Comparison of ENCODE assay signal across 8 mouse cellular contexts in genomic region chr1:89069479-89070102, GRCm38 (mm10). TPM values are rescaled to one million over a fixed set of nuclear protein-coding genes. Genes with fewer than 3 reads are reported as not detected.
DNase-seq lines count a peak whose midpoint lies in the region; ATAC-seq and TF ChIP-seq lines count a peak whose summit lies in the region.

No protein-coding gene starts in this region.

- H3K36me3 ChIP-seq in spleen, adult 2 months (ENCODE audit: control insufficient read depth, insufficient read depth, low read length), result no peaks in the 10 kb centered on the region
- no peaks in the 10 kb centered on the region for H3K36me3 ChIP-seq in hindbrain, postnatal 0 days (ENCODE audit: insufficient read depth, low read length)
- H3K36me3 ChIP-seq in lung, embryonic 14.5 days (ENCODE audit: insufficient read depth), result no peaks in the 10 kb centered on the region
- H3K36me3 ChIP-seq in neural tube, embryonic 15.5 days, result no peaks in the 10 kb centered on the region

- H3K9me3 ChIP-seq in hindbrain, postnatal 0 days (ENCODE audit: low read length), result no peaks in the 10 kb centered on the region
- no peaks in the 10 kb centered on the region for H3K9me3 ChIP-seq in lung, embryonic 14.5 days (ENCODE audit: low read depth, low read length)
- no peaks in the 10 kb centered on the region for H3K9me3 ChIP-seq in neural tube, embryonic 15.5 days (replicated peaks)

- 0 out of 2 replicates have a peak, but pooled peaks have one; percentile 3 for ATAC-seq in hindbrain, postnatal 0 days
- peak; percentile 36 for ATAC-seq in lung, embryonic 14.5 days (ENCODE audit: insufficient read depth)
- ATAC-seq in neural tube, embryonic 15.5 days (ENCODE audit: low FRiP score), result peak; percentile 48
- no peak for ATAC-seq in erythroid progenitor cell, adult 5-6 weeks (replicated peaks; ENCODE audit: low FRiP score, poor library complexity, severe bottlenecking)

- H3K4me1 ChIP-seq in spleen, adult 2 months (ENCODE audit: control insufficient read depth, insufficient read depth, insufficient read length), result no peaks in the 10 kb centered on the region; the same call in 1 of the 2 replicates
- peaks cover 8% of the 10 kb centered on the region for H3K4me1 ChIP-seq in bone marrow macrophage, adult 2 months (ENCODE audit: control insufficient read depth, insufficient read depth, low read length)
- H3K4me1 ChIP-seq in hindbrain, postnatal 0 days (ENCODE audit: insufficient read depth, low read length), result peaks cover 12% of the 10 kb centered on the region; the same call in 1 of the 2 replicates
- peaks cover 14% of the 10 kb centered on the region for H3K4me1 ChIP-seq in lung, embryonic 14.5 days (ENCODE audit: insufficient read depth)
- H3K4me1 ChIP-seq in neural tube, embryonic 15.5 days, result peaks cover 46% of the 10 kb centered on the region

- DNase-seq in spleen, adult 2 months (ENCODE audit: low read depth in 1 of 2, low spot score in 2 of 2), result peak in 1 of 2 experiments; percentile 21
- no peak for DNase-seq in spleen, postnatal 14 days (ENCODE audit: low spot score in 2 of 2)
- DNase-seq in gastrocnemius, adult 8-10 months (ENCODE audit: low spot score in 2 of 2), result peak; percentile 11 to 28
- peak; percentile 65 for DNase-seq in hindbrain, postnatal 0 days (ENCODE audit: low spot score)
- DNase-seq in lung, embryonic 14.5 days, result peak; percentile 72

- peak overlapping the region; percentile 59 for H3K4me3 ChIP-seq in spleen, adult 2 months (ENCODE audit: extremely low read depth, insufficient read depth, insufficient read length)
- peak overlapping the region; percentile 83 for H3K4me3 ChIP-seq in bone marrow macrophage, adult 2 months (ENCODE audit: insufficient read depth, low read length)
- H3K4me3 ChIP-seq in hindbrain, postnatal 0 days (ENCODE audit: low read length), result peak overlapping the region; percentile 90
- peak overlapping the region; percentile 73 for H3K4me3 ChIP-seq in lung, embryonic 14.5 days (ENCODE audit: low read depth, low read length)
- peak overlapping the region; percentile 94 for H3K4me3 ChIP-seq in neural tube, embryonic 15.5 days (replicated peaks)

- under 1% methylated on average over 25 of the region's 25 CpGs for WGBS in spleen, adult 2 months
- WGBS in hindbrain, postnatal 0 days, result 2% methylated on average over 25 of the region's 25 CpGs
- 1% methylated on average over 24 of the region's 25 CpGs for WGBS in lung, embryonic 14.5 days
- WGBS in neural tube, embryonic 15.5 days, result under 1% methylated on average over 25 of the region's 25 CpGs

- peak; percentile 17; the same call in 1 of the 2 replicates for TF ChIP-seq POLR2A in spleen, adult 2 months (IDR thresholded peaks at IDR 0.05; ENCODE audit: low read depth, low read length)
- TF ChIP-seq POLR2A in bone marrow macrophage, adult 2 months (IDR thresholded peaks at IDR 0.05; ENCODE audit: borderline replicate concordance, low read depth, low read length), result peak; percentile 24; the same call in 1 of the 2 replicates

- H3K9ac ChIP-seq in hindbrain, postnatal 0 days (replicated peaks; ENCODE audit: low read length), result peak overlapping the region; percentile 76
- H3K9ac ChIP-seq in lung, embryonic 14.5 days, result peak overlapping the region; percentile 47
- peak overlapping the region; percentile 33 for H3K9ac ChIP-seq in neural tube, embryonic 15.5 days (replicated peaks)

- no peak for TF ChIP-seq CTCF in spleen, adult 2 months (IDR thresholded peaks at IDR 0.05; ENCODE audit: extremely low read depth, insufficient read depth, insufficient read length, insufficient replicate concordance)
- TF ChIP-seq CTCF in bone marrow macrophage, adult 2 months (IDR thresholded peaks at IDR 0.05; ENCODE audit: low read depth, low read length), result no peak
- peak; percentile 27; the same call in 1 of the 2 replicates for TF ChIP-seq CTCF in hindbrain, postnatal 0 days (IDR thresholded peaks at IDR 0.05; ENCODE audit: low read depth)
- 0 out of 2 replicates have a peak, but pooled peaks have one; percentile 13 for TF ChIP-seq CTCF in lung, embryonic 14.5 days (IDR thresholded peaks at IDR 0.05; ENCODE audit: low read depth)

- H3K4me2 ChIP-seq in hindbrain, postnatal 0 days (ENCODE audit: low read depth, low read length), result peak overlapping the region; percentile 85
- H3K4me2 ChIP-seq in lung, embryonic 14.5 days, result peak overlapping the region; percentile 71
- peak overlapping the region; percentile 82 for H3K4me2 ChIP-seq in neural tube, embryonic 15.5 days

- peak overlapping the region; percentile 14; the same call in 1 of the 2 replicates for H3K27ac ChIP-seq in spleen, adult 2 months (ENCODE audit: insufficient read depth, low read length)
- peak overlapping the region; percentile 94 for H3K27ac ChIP-seq in bone marrow macrophage, adult 2 months (ENCODE audit: insufficient read depth, low read depth, low read length)
- H3K27ac ChIP-seq in hindbrain, postnatal 0 days, result peak overlapping the region; percentile 77
- H3K27ac ChIP-seq in lung, embryonic 14.5 days (ENCODE audit: low read depth), result peak overlapping the region; percentile 84
- peak overlapping the region; percentile 87 for H3K27ac ChIP-seq in neural tube, embryonic 15.5 days (replicated peaks)

- H3K27me3 ChIP-seq in spleen, adult 2 months (ENCODE audit: control insufficient read depth, insufficient read depth, low read length), result peaks cover 4% of the 10 kb centered on the region
- no peaks in the 10 kb centered on the region for H3K27me3 ChIP-seq in hindbrain, postnatal 0 days (ENCODE audit: insufficient read depth, low read length)
- H3K27me3 ChIP-seq in lung, embryonic 14.5 days (ENCODE audit: insufficient read depth, low read length), result no peaks in the 10 kb centered on the region
- H3K27me3 ChIP-seq in neural tube, embryonic 15.5 days (replicated peaks), result no peaks in the 10 kb centered on the region

RNA-seq across cellular contexts. Expression of gene Sh3bp4, which starts 0.6 kb away (rescaled TPM):
- polyA plus RNA-seq in spleen, adult 2 months (2012; rRNA removed), result 3.6 and 4.0 TPM in 2 replicates
- polyA plus RNA-seq in bone marrow macrophage, adult 2 months (2012; ENCODE audit: insufficient read depth, insufficient read length, missing spikeins), result 3.2 and 3.4 TPM in 2 replicates
- 1 to 10 TPM; 1.5 to 2.2 (median 2.1) TPM for total RNA-seq in gastrocnemius, adult 8-10 months (2022)
- 36.5 and 38.8 TPM in 2 replicates for total RNA-seq in hindbrain, postnatal 0 days (2014; rRNA removed)
- 14.6 and 15.7 TPM in 2 replicates for polyA plus RNA-seq in hindbrain, postnatal 0 days (2015; fragmentation: Nextera tagmentation; extraction: Ambion mirVana)
- 25.5 and 26.2 TPM in 2 replicates for polyA plus RNA-seq in lung, embryonic 14.5 days (2014; fragmentation: Nextera tagmentation; extraction: Ambion mirVana)
- polyA plus RNA-seq in neural tube, embryonic 15.5 days (2015; fragmentation: Nextera tagmentation; extraction: Ambion mirVana), result 14.2 and 14.4 TPM in 2 replicates
- total RNA-seq in erythroid progenitor cell, adult 5-6 weeks (2015; ENCODE audit: low replicate concordance), result 0.72 TPM in 1 of 2 replicates, not detected in the other
- not detected in 2 replicates for total RNA-seq in erythroid progenitor cell, adult 5-6 weeks (2017; ENCODE audit: low replicate concordance)

Comparison
In these comparisons a context has a peak if more than half of its experiments do, and no peak if none do; other contexts are left out.
1. DNase-seq: peak in gastrocnemius, adult 8-10 months (2 of 2), hindbrain, postnatal 0 days (single experiment) and lung, embryonic 14.5 days (single experiment); none in spleen, postnatal 14 days (0 of 2).
2. H3K27ac ChIP-seq: peak in every context shown above with its lines; median percentile 94 in bone marrow macrophage, adult 2 months; 87 in neural tube, embryonic 15.5 days; 84 in lung, embryonic 14.5 days; 77 in hindbrain, postnatal 0 days; 14 in spleen, adult 2 months.
3. CTCF ChIP-seq: peak in hindbrain, postnatal 0 days (single experiment) and lung, embryonic 14.5 days (single experiment); none in spleen, adult 2 months (single experiment) and bone marrow macrophage, adult 2 months (single experiment).
4. Peak in every context shown above with its lines, with median percentiles within 50 percentile points of each other: H3K4me3 ChIP-seq, H3K4me2 ChIP-seq and H3K9ac ChIP-seq.